In genomic region chr16:17871248-17871647, GRCm38 (mm10) we compare ENCODE assay signal across 32 mouse cellular contexts. TPM values are rescaled to one million over a fixed set of nuclear protein-coding genes. Genes with fewer than 3 reads are reported as not detected.
DNase-seq lines count a peak whose midpoint lies in the region; ATAC-seq and TF ChIP-seq lines count a peak whose summit lies in the region.
"Had no signal": no experiment of that assay in that cellular context is flagged by ENCODE, and none has a peak within 500 bp of the region (broad histone marks: within the 10 kb centered on the region; RNA-seq: fewer than 3 reads in every experiment).

No protein-coding gene starts in this region.

- H3K4me3 ChIP-seq in MEL (ENCODE audit: control insufficient read depth in 1 of 2, insufficient read depth in 1 of 2, low read depth in 2 of 2, low read length in 2 of 2): no peak overlapping the region
- no peak overlapping the region for H3K4me3 ChIP-seq in intestine, embryonic 16.5 days (ENCODE audit: low read length)
- no peak overlapping the region for H3K4me3 ChIP-seq in liver, embryonic 16.5 days (ENCODE audit: low read depth, low read length)
- no peak overlapping the region for H3K4me3 ChIP-seq in midbrain, embryonic 13.5 days (replicated peaks)
- H3K4me3 ChIP-seq: embryonic facial prominence, embryonic 13.5 days; heart, embryonic 12.5 days; hindbrain, embryonic 12.5 days; limb, embryonic 10.5 days had no signal

- peak; percentile 84 for ATAC-seq in intestine, embryonic 16.5 days
- peak; percentile 77 for ATAC-seq in liver, embryonic 16.5 days (ENCODE audit: low read depth)
- no peak for ATAC-seq in inflammation-experienced regulatory T-cells, adult 6 months
- no peak for ATAC-seq in midbrain, embryonic 13.5 days
- ATAC-seq: forebrain, embryonic 14.5 days; lung, postnatal 0 days; Patski had no signal

- peak overlapping the region; percentile 53 for H3K27ac ChIP-seq in MEL (ENCODE audit: control insufficient read depth, low read depth, low read length)
- no peak overlapping the region for H3K27ac ChIP-seq in intestine, embryonic 16.5 days (ENCODE audit: low read length)
- no peak overlapping the region for H3K27ac ChIP-seq in liver, embryonic 16.5 days (ENCODE audit: low read length)
- no peak overlapping the region for H3K27ac ChIP-seq in midbrain, embryonic 13.5 days
- H3K27ac ChIP-seq: embryonic facial prominence, embryonic 13.5 days; hindbrain, embryonic 12.5 days; limb, embryonic 10.5 days; macrophage had no signal

- 56% methylated on average over 5 of the region's 5 CpGs for WGBS in intestine, embryonic 16.5 days
- WGBS in liver, embryonic 16.5 days (ENCODE audit: insufficient replicate concordance): 32% methylated on average over 5 of the region's 5 CpGs
- WGBS in midbrain, embryonic 13.5 days: 93% methylated on average over 5 of the region's 5 CpGs

- no peak overlapping the region for H3K9ac ChIP-seq in MEL (ENCODE audit: control insufficient read depth, low read depth, low read length, poor library complexity, severe bottlenecking)
- H3K9ac ChIP-seq in intestine, embryonic 16.5 days (ENCODE audit: low read depth, low read length): no peak overlapping the region
- H3K9ac ChIP-seq in liver, embryonic 16.5 days (ENCODE audit: low read depth, low read length): no peak overlapping the region
- H3K9ac ChIP-seq in midbrain, embryonic 13.5 days (replicated peaks): no peak overlapping the region
- H3K9ac ChIP-seq: embryonic facial prominence, embryonic 13.5 days; heart, embryonic 12.5 days; hindbrain, embryonic 12.5 days had no signal

- DNase-seq in MEL (ENCODE audit: low read depth, low spot score): peak; percentile 88
- DNase-seq in c-Kit-positive CD71-positive TER-119-negative erythroid progenitor cells, embryonic 14.5 days (ENCODE audit: low read depth): peak; percentile 65
- DNase-seq in layer of hippocampus, postnatal 10 days (ENCODE audit: low spot score in 2 of 2): no peak
- DNase-seq in urinary bladder, postnatal 4 days (ENCODE audit: low spot score in 2 of 2): no peak
- DNase-seq: adrenal gland, postnatal 36 days; cerebellum, adult 18-20 months; cerebellum, postnatal 14 days; embryo, embryonic 11 days; gastrocnemius, postnatal 10 days; heart, adult 18-20 months; heart, postnatal 14 days; kidney, postnatal 25 days; midbrain, embryonic 14.5 days; right cerebral cortex, postnatal 14 days; spleen, adult 18-20 months had no signal

- TF ChIP-seq EP300 in MEL (IDR thresholded peaks at IDR 0.05; ENCODE audit: low read depth in 1 of 2, low read length in 2 of 2): peak; percentile 79 to 88

- TF ChIP-seq CTCF in MEL (IDR thresholded peaks at IDR 0.05 in 2 of 3, conservative IDR thresholded peaks at IDR 0.05 in 1 of 3; ENCODE audit: control insufficient read depth in 1 of 3, insufficient read depth in 1 of 3, low read depth in 2 of 3, low read length in 3 of 3, poor library complexity in 1 of 3, severe bottlenecking in 1 of 3): peak in 1 of 3 experiments; percentile 18; a peak in 2 of 6 replicates

- no peak for TF ChIP-seq POLR2A in MEL (IDR thresholded peaks at IDR 0.05; ENCODE audit: control insufficient read depth in 1 of 2, insufficient read depth in 1 of 2, low read depth in 1 of 2, low read length in 2 of 2, poor library complexity in 1 of 2)

- H3K9me3 ChIP-seq in MEL (replicated peaks; ENCODE audit: insufficient read depth, low read length): no peaks in the 10 kb centered on the region
- H3K9me3 ChIP-seq in intestine, embryonic 16.5 days (ENCODE audit: control insufficient read depth, low read length): no peaks in the 10 kb centered on the region
- no peaks in the 10 kb centered on the region for H3K9me3 ChIP-seq in liver, embryonic 16.5 days (replicated peaks; ENCODE audit: control insufficient read depth, low read length)
- H3K9me3 ChIP-seq in midbrain, embryonic 13.5 days: no peaks in the 10 kb centered on the region
- H3K9me3 ChIP-seq: embryonic facial prominence, embryonic 13.5 days; heart, embryonic 12.5 days; hindbrain, embryonic 12.5 days; limb, embryonic 10.5 days had no signal

- no peak overlapping the region for H3K4me2 ChIP-seq in intestine, embryonic 16.5 days (ENCODE audit: low read depth, low read length)
- H3K4me2 ChIP-seq in liver, embryonic 16.5 days (ENCODE audit: low read depth, low read length): peak overlapping the region; percentile 32
- H3K4me2 ChIP-seq in midbrain, embryonic 13.5 days (replicated peaks): no peak overlapping the region
- H3K4me2 ChIP-seq: embryonic facial prominence, embryonic 13.5 days; heart, embryonic 12.5 days; hindbrain, embryonic 12.5 days had no signal

- TF ChIP-seq RAD21 in MEL (IDR thresholded peaks at IDR 0.05; ENCODE audit: low read depth, low read length): no peak

- peaks cover 9 to 38% of the 10 kb centered on the region in 2 experiments for H3K4me1 ChIP-seq in MEL (ENCODE audit: control insufficient read depth in 1 of 2, insufficient read depth in 2 of 2, low read length in 2 of 2)
- peaks cover 18% of the 10 kb centered on the region for H3K4me1 ChIP-seq in intestine, embryonic 16.5 days (ENCODE audit: control insufficient read depth, insufficient read depth, low read length)
- H3K4me1 ChIP-seq in liver, embryonic 16.5 days (ENCODE audit: control insufficient read depth, low read depth, low read length): peaks cover 30% of the 10 kb centered on the region
- H3K4me1 ChIP-seq in midbrain, embryonic 13.5 days (replicated peaks): 0 out of 2 replicates have a peak, but pooled peaks cover 2% of the 10 kb centered on the region
- H3K4me1 ChIP-seq: embryonic facial prominence, embryonic 13.5 days; hindbrain, embryonic 12.5 days; limb, embryonic 10.5 days had no signal

- peaks cover 5 to 44% of the 10 kb centered on the region in 2 experiments for H3K36me3 ChIP-seq in MEL (ENCODE audit: control insufficient read depth in 1 of 2, insufficient read depth in 2 of 2, low read length in 2 of 2)
- H3K36me3 ChIP-seq in intestine, embryonic 16.5 days (ENCODE audit: control insufficient read depth, insufficient read depth, low read length): no peaks in the 10 kb centered on the region
- peaks cover 6% of the 10 kb centered on the region for H3K36me3 ChIP-seq in liver, embryonic 16.5 days (ENCODE audit: control insufficient read depth, insufficient read depth)
- H3K36me3 ChIP-seq in midbrain, embryonic 13.5 days: peaks cover 48% of the 10 kb centered on the region

- no peaks in the 10 kb centered on the region for H3K27me3 ChIP-seq in MEL (ENCODE audit: control insufficient read depth in 1 of 2, insufficient read depth in 2 of 2, low read length in 2 of 2)
- H3K27me3 ChIP-seq in intestine, embryonic 16.5 days (replicated peaks; ENCODE audit: control insufficient read depth, insufficient read depth, low read length): no peaks in the 10 kb centered on the region
- H3K27me3 ChIP-seq in liver, embryonic 16.5 days (ENCODE audit: control insufficient read depth, insufficient read depth, low read depth, low read length): no peaks in the 10 kb centered on the region
- no peaks in the 10 kb centered on the region for H3K27me3 ChIP-seq in midbrain, embryonic 13.5 days
- H3K27me3 ChIP-seq: embryonic facial prominence, embryonic 13.5 days; heart, embryonic 12.5 days; hindbrain, embryonic 12.5 days; Patski had no signal

- peaks cover 4% of the 10 kb centered on the region for H3K79me2 ChIP-seq in MEL (ENCODE audit: control insufficient read depth, insufficient read depth, low read length, poor library complexity)

RNA-seq across cellular contexts. Expression of gene Gm20518, which starts 20.2 kb away (rescaled TPM):
- total RNA-seq in MEL (2012; rRNA removed): 0.16 and 0.35 TPM in 2 replicates
- under 1 TPM in 1 of 2 experiments, not detected in 1; 0.53 TPM for polyA plus RNA-seq in MEL (2012; ENCODE audit: insufficient read depth in 1 of 2, insufficient read length in 2 of 2, low read depth in 1 of 2, low replicate concordance in 2 of 2, missing spikeins in 1 of 2)
- 0.26 and 0.31 TPM in 2 replicates for polyA plus RNA-seq in intestine, embryonic 16.5 days (2015; fragmentation: Nextera tagmentation; extraction: Ambion mirVana)
- 0.09 TPM in 1 of 2 replicates, not detected in the other for polyA plus RNA-seq in liver, embryonic 16.5 days (2015; fragmentation: Nextera tagmentation; extraction: Ambion mirVana)
- under 1 TPM; 0.17 to 0.43 (median 0.18) TPM for polyA plus RNA-seq in inflammation-experienced regulatory T-cells, adult 6 months (2017; shearing (Covaris generic))
- total RNA-seq in layer of hippocampus, postnatal 10 days (2021): 1 to 10 TPM; 1.3 to 1.7 TPM
- 0.71 and 0.98 TPM in 2 replicates for polyA plus RNA-seq in midbrain, embryonic 13.5 days (2015; fragmentation: Nextera tagmentation; extraction: Ambion mirVana)
- polyA plus RNA-seq: macrophage had no signal

RNA-seq across cellular contexts. Expression of gene Tssk1, which starts 22.8 kb away (rescaled TPM):
- total RNA-seq in MEL (2012; rRNA removed): 0.04 TPM in 1 of 2 replicates, not detected in the other
- polyA plus RNA-seq in MEL (2012; ENCODE audit: insufficient read depth in 1 of 2, insufficient read length in 2 of 2, low read depth in 1 of 2, low replicate concordance in 2 of 2, missing spikeins in 1 of 2): under 1 TPM in 1 of 2 experiments, not detected in 1; 0.36 TPM
- 0.05 TPM in 1 of 2 replicates, not detected in the other for polyA plus RNA-seq in intestine, embryonic 16.5 days (2015; fragmentation: Nextera tagmentation; extraction: Ambion mirVana)
- not detected in 2 replicates for polyA plus RNA-seq in liver, embryonic 16.5 days (2015; fragmentation: Nextera tagmentation; extraction: Ambion mirVana)
- under 1 TPM in 1 of 3 experiments, not detected in 2; 0.13 TPM for polyA plus RNA-seq in inflammation-experienced regulatory T-cells, adult 6 months (2017; shearing (Covaris generic))
- under 1 TPM in 1 of 2 experiments, not detected in 1; 0.09 TPM for total RNA-seq in layer of hippocampus, postnatal 10 days (2021)
- polyA plus RNA-seq in midbrain, embryonic 13.5 days (2015; fragmentation: Nextera tagmentation; extraction: Ambion mirVana): 0.07 TPM in 1 of 2 replicates, not detected in the other
- total RNA-seq: adrenal gland, adult 18-20 months; left cerebral cortex, adult 8-10 months had no signal
- polyA plus RNA-seq: embryonic facial prominence, embryonic 13.5 days; kidney, embryonic 14.5 days; lung, postnatal 0 days; macrophage had no signal

RNA-seq across cellular contexts. Expression of gene Dgcr2, which starts 27.1 kb away (rescaled TPM):
- total RNA-seq in MEL (2012; rRNA removed): 35.1 and 37.1 TPM in 2 replicates
- 10 to 100 TPM in 1 of 2 experiments, not detected in 1; 53.7 TPM for polyA plus RNA-seq in MEL (2012; ENCODE audit: insufficient read depth in 1 of 2, insufficient read length in 2 of 2, low read depth in 1 of 2, low replicate concordance in 2 of 2, missing spikeins in 1 of 2)
- polyA plus RNA-seq in intestine, embryonic 16.5 days (2015; fragmentation: Nextera tagmentation; extraction: Ambion mirVana): 65.4 and 67.4 TPM in 2 replicates
- 19.8 and 21.3 TPM in 2 replicates for polyA plus RNA-seq in liver, embryonic 16.5 days (2015; fragmentation: Nextera tagmentation; extraction: Ambion mirVana)
- 10 to 100 TPM; 16.4 to 21.8 (median 19.9) TPM for polyA plus RNA-seq in inflammation-experienced regulatory T-cells, adult 6 months (2017; shearing (Covaris generic))
- 100 to 1,000 TPM; 109 to 114 TPM for total RNA-seq in layer of hippocampus, postnatal 10 days (2021)
- polyA plus RNA-seq in midbrain, embryonic 13.5 days (2015; fragmentation: Nextera tagmentation; extraction: Ambion mirVana): 97.9 and 103 TPM in 2 replicates

RNA-seq across cellular contexts. Expression of gene Tssk2, which starts 27.2 kb away (rescaled TPM):
- total RNA-seq in MEL (2012; rRNA removed): 0.10 TPM in 1 of 2 replicates, not detected in the other
- polyA plus RNA-seq in MEL (2012; ENCODE audit: insufficient read depth in 1 of 2, insufficient read length in 2 of 2, low read depth in 1 of 2, low replicate concordance in 2 of 2, missing spikeins in 1 of 2): under 1 TPM in 1 of 2 experiments, not detected in 1; 0.24 TPM
- not detected in 2 replicates for polyA plus RNA-seq in intestine, embryonic 16.5 days (2015; fragmentation: Nextera tagmentation; extraction: Ambion mirVana)
- polyA plus RNA-seq in liver, embryonic 16.5 days (2015; fragmentation: Nextera tagmentation; extraction: Ambion mirVana): not detected in 2 replicates
- polyA plus RNA-seq in inflammation-experienced regulatory T-cells, adult 6 months (2017; shearing (Covaris generic)): under 1 TPM in 1 of 3 experiments, not detected in 2; 0.43 TPM
- total RNA-seq in layer of hippocampus, postnatal 10 days (2021): not detected
- polyA plus RNA-seq in midbrain, embryonic 13.5 days (2015; fragmentation: Nextera tagmentation; extraction: Ambion mirVana): 0.14 and 0.19 TPM in 2 replicates
- total RNA-seq: adrenal gland, adult 18-20 months; adrenal gland, postnatal 36 days; gastrocnemius, postnatal 10 days; heart, adult 18-20 months; heart, postnatal 14 days; left cerebral cortex, adult 8-10 months; liver, adult 2 months had no signal
- polyA plus RNA-seq: heart, embryonic 12.5 days; kidney, embryonic 14.5 days; limb, embryonic 10.5 days; liver, adult 2 months; lung, postnatal 0 days; macrophage; midbrain, embryonic 14.5 days; thymus, postnatal 0 days had no signal

RNA-seq across cellular contexts. Expression of gene Car15, which starts 33.1 kb away (rescaled TPM):
- total RNA-seq in MEL (2012; rRNA removed): 2.0 and 2.4 TPM in 2 replicates
- polyA plus RNA-seq in MEL (2012; ENCODE audit: insufficient read depth in 1 of 2, insufficient read length in 2 of 2, low read depth in 1 of 2, low replicate concordance in 2 of 2, missing spikeins in 1 of 2): 1 to 10 TPM in 1 of 2 experiments, not detected in 1; 3.6 TPM
- polyA plus RNA-seq in intestine, embryonic 16.5 days (2015; fragmentation: Nextera tagmentation; extraction: Ambion mirVana): 1.1 and 1.2 TPM in 2 replicates
- 0.58 and 0.88 TPM in 2 replicates for polyA plus RNA-seq in liver, embryonic 16.5 days (2015; fragmentation: Nextera tagmentation; extraction: Ambion mirVana)
- polyA plus RNA-seq in inflammation-experienced regulatory T-cells, adult 6 months (2017; shearing (Covaris generic)): 1 to 10 TPM in 2 of 3 experiments, under 1 TPM in 1; 0.67 to 1.9 (median 1.5) TPM
- 1 to 10 TPM; 7.5 to 9.2 TPM for total RNA-seq in layer of hippocampus, postnatal 10 days (2021)
- polyA plus RNA-seq in midbrain, embryonic 13.5 days (2015; fragmentation: Nextera tagmentation; extraction: Ambion mirVana): 5.3 and 5.5 TPM in 2 replicates

Comparison
In these comparisons a context has a peak if more than half of its experiments do, and no peak if none do; other contexts are left out.
1. DNase-seq: peak in MEL (single experiment) and c-Kit-positive CD71-positive TER-119-negative erythroid progenitor cells, embryonic 14.5 days (single experiment); none in layer of hippocampus, postnatal 10 days (0 of 2) and urinary bladder, postnatal 4 days (0 of 2).
2. ATAC-seq: peak in intestine, embryonic 16.5 days (single experiment) and liver, embryonic 16.5 days (single experiment); none in inflammation-experienced regulatory T-cells, adult 6 months (single experiment) and midbrain, embryonic 13.5 days (single experiment).